Mouse (Mus musculus) kidney, adult 2 months (tissue): ENCODE measurements around the gene Gm21885. TPM values are rescaled to one million over a fixed set of nuclear protein-coding genes. Genes with fewer than 3 reads are reported as not detected.

ENCODE experiments used
- DNase-seq: peaks from one replicate; pipeline ENCODE4 v3.0.0; 2021
- H3K27ac ChIP-seq: fragments of 200-500 bp; 2 replicates; pipeline ENCODE4 v1.5.1; 2012; ENCODE audit warnings: low read depth, low read length, control low read depth, inconsistent platforms; ENCODE audit not compliant: insufficient read depth
- H3K27me3 ChIP-seq: fragments of 200-500 bp; replicated peaks from 2 replicates; pipeline ENCODE4 v1.6.1; 2012; ENCODE audit warnings: mild to moderate bottlenecking, moderate library complexity, low read length, inconsistent platforms; ENCODE audit not compliant: control insufficient read depth, insufficient read depth
- H3K36me3 ChIP-seq: fragments of 200-500 bp; 2 replicates; pipeline ENCODE4 v1.6.1; 2012; ENCODE audit warnings: mild to moderate bottlenecking, moderate library complexity, low read length, inconsistent platforms; ENCODE audit not compliant: control insufficient read depth, insufficient read depth
- H3K4me1 ChIP-seq: fragments of 200-500 bp; 2 replicates; pipeline ENCODE4 v1.6.1; 2011; ENCODE audit warnings: low read length; ENCODE audit not compliant: control insufficient read depth, insufficient read depth
- H3K4me3 ChIP-seq: fragments of 200-500 bp; 2 replicates; pipeline ENCODE4 v1.5.1; 2011; ENCODE audit warnings: mild to moderate bottlenecking, low read depth, low read length, control low read depth; ENCODE audit not compliant: insufficient read depth
- CTCF ChIP-seq: fragments of 200-500 bp; conservative IDR thresholded peaks from 2 replicates; pipeline ENCODE4 v1.5.1; 2011; ENCODE audit warnings: low read depth, mild to moderate bottlenecking, control low read depth, low read length, moderate library complexity, mixed read lengths; ENCODE audit not compliant: insufficient read depth, insufficient read length
- POLR2A ChIP-seq: fragments of 200-500 bp; IDR thresholded peaks from one replicate; pipeline ENCODE4 v1.6.1; 2011; ENCODE audit warnings: low read depth, low read length, control low read depth
- WGBS: fragments of 180-500 bp; shearing (Covaris S2); methylation state at CpG from one replicate; pipeline ENCODE4 v1.1.7; 2018; 5-methylcytosine and 5-hydroxymethylcytosine counted together
- polyA plus RNA-seq: library from polyadenylated mRNA; depleted of rRNA; stranded (reverse); fragments of >200 nt; gene quantifications from 2 replicates; pipeline ENCODE4 v1.2.3, GENCODE M21; 2012

Gm21885 gene
- polyA plus RNA-seq, 1 experiment = not detected

- TF ChIP-seq CTCF = no peak
- TF ChIP-seq POLR2A = no peak
- H3K4me3 ChIP-seq = no peak overlapping the region
- DNase-seq = no peak
- 56% methylated on average over 5 of the region's 5 CpGs for WGBS
- no peaks in the 10 kb centered on the region for H3K36me3 ChIP-seq
- no peaks in the 10 kb centered on the region for H3K27me3 ChIP-seq
- no peak overlapping the region for H3K27ac ChIP-seq
- no peaks in the 10 kb centered on the region for H3K4me1 ChIP-seq
Measured at GRCm38 (mm10) chr11:94282291-94282690, 618 bp downstream of the Gm21885 start.

GRCm38 (mm10) chr11:94283536-94284099, 1.9 kb downstream of the Gm21885 start:
- Histone ChIP-seq H3K4me1 (no peaks in the 10 kb centered on the region), H3K27me3 (no peaks in the 10 kb centered on the region), H3K36me3 (no peaks in the 10 kb centered on the region; the same call in 1 of the 2 replicates), H3K27ac (no peak overlapping the region), H3K4me3 (no peak overlapping the region)
- TF ChIP-seq POLR2A (no peak), CTCF (no peak)
- 84% methylated on average over 6 of the region's 6 CpGs for WGBS
- no peak for DNase-seq

GRCm38 (mm10) chr11:94285886-94286574, 4.4 kb downstream of the Gm21885 start:
- TF ChIP-seq CTCF (no peak), POLR2A (no peak)
- no peak overlapping the region for H3K27ac ChIP-seq
- peaks cover 9% of the 10 kb centered on the region for H3K36me3 ChIP-seq
- H3K4me3 ChIP-seq = no peak overlapping the region
- no peak for DNase-seq
- H3K27me3 ChIP-seq = no peaks in the 10 kb centered on the region
- no peaks in the 10 kb centered on the region for H3K4me1 ChIP-seq
- WGBS = 69% methylated on average over 11 of the region's 11 CpGs

- H3K36me3 ChIP-seq = peaks cover 11% of the 10 kb centered on the region
- no peak for TF ChIP-seq POLR2A
- no peak for TF ChIP-seq CTCF
- H3K4me3 ChIP-seq = no peak overlapping the region
- no peak for DNase-seq
- no peaks in the 10 kb centered on the region for H3K4me1 ChIP-seq
- H3K27me3 ChIP-seq = no peaks in the 10 kb centered on the region
- H3K27ac ChIP-seq = no peak overlapping the region
- 91% methylated on average over 5 of the region's 5 CpGs for WGBS
Measured at GRCm38 (mm10) chr11:94287105-94287504, 5.4 kb downstream of the Gm21885 start.

GRCm38 (mm10) chr11:94290062-94290740, 8.5 kb downstream of the Gm21885 start:
- WGBS = 90% methylated on average over 10 of the region's 10 CpGs
- Histone ChIP-seq H3K27me3 (no peaks in the 10 kb centered on the region), H3K4me1 (no peaks in the 10 kb centered on the region), H3K4me3 (no peak overlapping the region), H3K27ac (no peak overlapping the region), H3K36me3 (peaks cover 19% of the 10 kb centered on the region)
- no peak for DNase-seq
- no peak for TF ChIP-seq POLR2A
- no peak for TF ChIP-seq CTCF

GRCm38 (mm10) chr11:94294996-94295845, 13.5 kb downstream of the Gm21885 start:
- no peak for TF ChIP-seq CTCF
- TF ChIP-seq POLR2A = no peak
- 63% methylated on average over 9 of the region's 9 CpGs for WGBS
- no peak overlapping the region for H3K27ac ChIP-seq
- no peak for DNase-seq
- H3K36me3 ChIP-seq = peaks cover 33% of the 10 kb centered on the region
- H3K27me3 ChIP-seq = no peaks in the 10 kb centered on the region
- no peaks in the 10 kb centered on the region for H3K4me1 ChIP-seq
- no peak overlapping the region for H3K4me3 ChIP-seq

- no peaks in the 10 kb centered on the region for H3K27me3 ChIP-seq
- H3K4me3 ChIP-seq = no peak overlapping the region
- no peak for DNase-seq
- peaks cover 26% of the 10 kb centered on the region for H3K4me1 ChIP-seq
- no peak overlapping the region for H3K27ac ChIP-seq
- WGBS = 74% methylated on average over 1 of the region's 1 CpGs
- peaks cover 1% of the 10 kb centered on the region; the same call in 1 of the 2 replicates for H3K36me3 ChIP-seq
- TF ChIP-seq POLR2A (no peak), CTCF (no peak)
Measured at GRCm38 (mm10) chr11:94312733-94313132, 31.1 kb downstream of the Gm21885 start.
